Mouse (Mus musculus) heart, adult 2 months (tissue): ENCODE measurements around the gene Rps6kb2.

ENCODE experiments used
- EP300 ChIP-seq: fragments of 200-500 bp; IDR thresholded peaks from 2 replicates; pipeline ENCODE4 v1.6.1; 2011; ENCODE audit warnings: low read depth, low read length, control low read depth; ENCODE audit not compliant: insufficient read depth
- POLR2A ChIP-seq: fragments of 200-500 bp; IDR thresholded peaks from 2 replicates; pipeline ENCODE4 v1.6.1; 2011; ENCODE audit warnings: mild to moderate bottlenecking, low read depth, low read length, control low read depth; ENCODE audit not compliant: insufficient read depth

DNA sequence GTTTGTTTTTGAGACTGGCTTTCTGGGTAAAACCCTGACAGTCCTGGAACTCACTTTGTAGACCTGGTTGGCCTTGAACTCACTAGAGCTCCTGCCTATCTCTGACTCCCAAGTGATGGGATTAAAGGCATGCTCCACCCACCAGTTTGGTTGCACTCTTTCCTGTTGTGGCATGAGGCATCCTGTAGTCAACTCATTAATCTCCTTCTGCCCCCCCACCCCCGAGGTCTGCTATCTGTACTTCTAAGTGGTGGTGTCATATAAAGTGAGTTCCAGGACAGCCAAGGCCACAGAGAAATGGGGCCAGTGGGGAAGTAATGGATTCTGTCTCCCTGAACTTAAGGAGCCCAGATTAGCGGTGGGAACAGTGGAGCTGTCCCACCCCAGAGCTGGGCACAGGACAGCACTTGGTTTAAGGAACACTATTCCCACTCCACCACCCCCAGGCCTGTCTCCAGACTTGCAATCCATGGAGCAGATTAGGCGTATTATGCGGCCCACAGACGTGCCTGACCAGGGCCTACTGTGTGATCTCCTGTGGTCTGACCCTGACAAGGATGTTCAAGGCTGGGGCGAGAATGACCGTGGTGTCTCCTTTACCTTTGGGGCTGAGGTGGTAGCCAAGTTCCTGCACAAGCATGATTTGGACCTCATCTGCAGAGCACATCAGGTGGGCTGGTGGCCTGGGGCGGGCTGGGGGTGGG lies 31.0 kb upstream of the Rps6kb2 start:
- TF ChIP-seq EP300 = no peak
- no peak for TF ChIP-seq POLR2A
